Mouse (Mus musculus) adrenal gland, adult 2 months (tissue): ENCODE results near the gene Usp40. TPM values are rescaled to one million over a fixed set of nuclear protein-coding genes. Genes with fewer than 3 reads are reported as not detected.
"Not testable (repeated sequence)": the region's sequence is repeated elsewhere in the genome, so short reads cannot be mapped to it uniquely, and the experiment has no call there.

Source experiments
- DNase-seq: peaks from one replicate; pipeline ENCODE4 v3.0.0; 2021
- long read RNA-seq: library from polyadenylated mRNA; stranded (forward); transcript quantifications from one replicate; pipeline ENCODE4 v2.0.0, GENCODE M21; 2021
- polyA plus RNA-seq: library from polyadenylated mRNA; depleted of rRNA; stranded (reverse); fragments of >200 nt; gene quantifications from 2 replicates; pipeline ENCODE4 v1.2.3, GENCODE M21; 2012; rRNA removed
- total RNA-seq, 2 experiments: library from RNA; stranded (reverse); gene quantifications; 2 replicates each; pipeline ENCODE4 v1.2.3; 2021

Usp40 gene
- total RNA-seq (10 to 100 TPM; 21.5 to 22.6 TPM), polyA plus RNA-seq (4.5 and 5.0 TPM in 2 replicates)
- long read RNA-seq, partial matches to known transcripts = 4 of 8 reads
- long read RNA-seq, other reads (novel, unspliced or antisense) = 2 of 8 reads

DNA sequence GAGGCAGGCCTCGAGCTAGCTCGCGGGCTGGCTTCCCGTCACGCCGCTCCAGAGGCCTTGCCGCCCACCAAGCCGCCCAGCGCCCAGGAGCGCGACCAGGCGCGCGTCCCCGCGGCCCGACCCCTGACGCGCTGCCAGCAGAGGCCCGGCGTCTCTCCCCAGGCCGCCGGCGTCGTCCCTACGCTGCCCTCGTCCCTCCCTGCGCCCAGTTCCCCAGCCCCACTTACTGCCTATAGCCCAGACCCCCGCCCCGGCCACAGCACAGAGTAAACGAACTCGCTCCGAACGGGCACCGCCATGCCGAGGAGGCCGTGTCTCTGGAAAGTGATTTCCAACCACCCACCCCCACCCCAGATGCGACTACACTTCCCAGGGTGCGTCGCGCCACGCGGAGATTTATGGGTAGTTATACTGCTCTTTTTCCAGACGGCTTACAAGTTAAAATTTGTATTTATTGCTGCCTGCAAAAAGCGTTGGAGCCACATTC lies at the start of gene Usp40:
Usp40 (minus strand) TSS at position 341 of the 487 bp plus-strand sequence.
- peak; percentile 88 for DNase-seq

GRCm38 (mm10) chr1:88055088-88055487 lies 46.7 kb upstream of the Usp40 start, which contains the start of gene Ugt1a10:
Gene Ugt1a10 (plus strand): TSS chr1:88055388.
- DNase-seq = no peak

DNA sequence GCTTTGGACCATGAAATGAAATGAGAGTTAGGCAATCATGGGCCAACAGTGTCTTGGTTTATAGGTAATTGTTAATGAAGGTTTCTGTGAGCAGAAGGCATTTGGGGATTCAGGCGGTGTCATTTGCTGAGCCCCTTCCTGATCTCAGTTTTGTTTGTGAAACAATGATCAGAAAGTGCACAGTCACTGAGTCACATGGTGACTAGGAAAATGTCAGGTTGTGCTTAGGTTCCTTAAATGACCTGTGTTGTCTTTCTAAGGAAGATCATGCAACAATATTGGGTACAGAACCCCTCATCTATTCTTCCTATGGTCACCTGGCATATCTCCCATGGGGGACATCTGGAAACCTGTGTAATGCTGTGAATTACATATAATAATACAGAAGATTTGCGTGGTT lies 39.1 kb upstream of the Usp40 start:
- not testable (repeated sequence) for DNase-seq

GRCm38 (mm10) chr1:88044832-88045437 lies 36.6 kb upstream of the Usp40 start:
- not testable (repeated sequence) for DNase-seq

GRCm38 (mm10) chr1:88043044-88043443 lies 34.7 kb upstream of the Usp40 start:
- not testable (repeated sequence) for DNase-seq

DNA sequence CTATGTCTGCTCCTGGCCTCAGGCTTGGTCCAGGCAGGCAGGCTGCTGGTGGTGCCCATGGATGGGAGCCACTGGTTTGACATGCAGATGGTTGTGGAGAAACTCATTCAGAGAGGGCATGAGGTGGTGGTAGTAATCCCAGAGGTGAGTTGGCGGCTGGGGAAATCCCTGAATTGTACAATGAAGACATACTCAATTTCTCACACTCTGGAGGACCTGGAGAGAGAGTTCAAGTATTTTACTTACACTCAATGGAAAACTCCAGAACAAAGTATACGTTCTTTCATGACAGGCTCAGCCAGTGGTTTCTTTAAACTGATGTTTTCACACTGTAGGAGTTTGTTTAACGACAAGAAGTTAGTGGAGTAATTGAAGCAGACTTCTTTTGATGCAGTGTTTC lies 16.9 kb upstream of the Usp40 start:
- DNase-seq = not testable (repeated sequence)

GRCm38 (mm10) chr1:88015371-88015770 lies 7.0 kb upstream of the Usp40 start:
- DNase-seq = no peak

GRCm38 (mm10) chr1:88014671-88015070 lies 6.3 kb upstream of the Usp40 start:
- no peak for DNase-seq

DNA sequence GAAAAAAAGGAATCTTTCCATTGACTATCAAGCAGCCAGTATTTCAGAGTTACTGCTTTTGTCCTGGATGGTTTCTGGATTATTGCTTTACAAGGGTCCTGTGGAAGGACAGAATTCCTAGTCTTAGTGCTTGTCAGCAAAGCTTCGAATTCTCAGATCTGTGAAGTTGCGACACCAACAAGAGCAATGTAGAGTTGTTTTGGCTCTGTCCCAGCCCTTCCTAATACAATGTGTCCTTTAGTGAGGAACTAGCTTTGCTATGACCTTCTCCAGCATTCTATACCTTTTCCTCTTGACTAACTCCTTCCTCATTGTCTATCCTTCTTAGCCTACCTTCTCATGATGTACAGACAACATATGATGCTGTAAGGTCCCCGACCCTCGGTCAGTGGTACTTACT lies 5.8 kb upstream of the Usp40 start:
- no peak for DNase-seq

DNA sequence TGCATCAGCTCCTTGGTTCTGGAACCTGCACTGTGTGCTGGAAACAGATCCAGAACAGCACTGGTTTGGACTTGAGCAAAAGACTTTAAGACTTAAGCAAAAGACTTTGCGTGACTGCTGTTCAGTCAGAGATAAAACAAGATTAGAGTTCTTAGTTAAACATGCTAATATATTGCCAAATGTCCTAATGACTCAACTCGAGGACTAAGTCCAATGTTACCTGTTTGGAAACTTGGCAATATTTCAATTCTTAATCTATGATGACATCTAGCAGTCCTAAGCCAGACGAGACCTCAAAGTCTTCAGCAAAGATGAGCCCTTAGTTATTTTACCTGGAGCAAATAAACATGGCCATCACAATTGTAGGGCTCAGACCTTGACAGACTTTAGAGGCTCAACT lies 5.4 kb upstream of the Usp40 start:
- DNase-seq = no peak

- DNase-seq = no peak
Observed at GRCm38 (mm10) chr1:88009521-88009920, 1.2 kb upstream of the Usp40 start.

DNA sequence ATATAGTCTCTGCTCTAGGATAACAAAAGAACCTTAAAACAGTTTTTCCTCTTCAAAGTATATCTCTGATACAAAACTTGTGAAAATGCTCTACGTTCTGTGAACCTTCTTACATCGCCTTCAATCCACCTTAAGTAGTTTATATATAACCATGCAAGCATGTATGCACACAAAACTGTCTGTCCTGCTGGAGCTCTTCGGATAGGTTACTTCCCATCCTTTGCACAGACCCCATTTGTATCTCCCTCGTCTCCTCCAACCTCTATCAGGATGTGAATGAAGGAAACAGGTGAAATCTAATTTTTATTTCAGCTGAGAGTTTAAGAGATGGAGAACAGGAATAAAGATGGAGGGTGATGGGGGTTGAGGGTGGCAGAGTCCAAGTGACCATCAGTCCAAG lies 384 bp upstream of the Usp40 start:
- DNase-seq = no peak

- DNase-seq = no peak
Observed at GRCm38 (mm10) chr1:88007692-88008210, 600 bp downstream of the Usp40 start.

GRCm38 (mm10) chr1:87992716-87993115 lies 15.6 kb downstream of the Usp40 start:
- DNase-seq = no peak

DNA sequence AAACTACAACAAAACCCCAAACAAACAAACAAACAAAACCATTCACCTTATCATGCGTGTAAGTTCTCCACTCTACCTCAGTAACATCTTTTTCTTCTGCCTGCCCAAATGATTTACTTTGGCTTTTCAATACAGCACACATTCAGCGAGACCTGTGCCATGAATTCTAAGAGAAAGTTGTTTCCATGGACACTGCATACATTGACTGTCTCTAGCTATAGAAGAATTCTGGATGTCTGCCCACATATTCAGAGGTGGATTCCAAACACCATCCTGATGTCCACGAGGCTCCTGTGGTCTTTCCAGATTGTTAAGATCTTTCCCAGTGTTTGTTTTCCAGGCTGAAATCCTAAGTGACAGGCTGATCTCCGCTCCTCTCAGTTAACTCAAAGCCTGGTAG lies 26.1 kb downstream of the Usp40 start:
- DNase-seq = no peak

DNA sequence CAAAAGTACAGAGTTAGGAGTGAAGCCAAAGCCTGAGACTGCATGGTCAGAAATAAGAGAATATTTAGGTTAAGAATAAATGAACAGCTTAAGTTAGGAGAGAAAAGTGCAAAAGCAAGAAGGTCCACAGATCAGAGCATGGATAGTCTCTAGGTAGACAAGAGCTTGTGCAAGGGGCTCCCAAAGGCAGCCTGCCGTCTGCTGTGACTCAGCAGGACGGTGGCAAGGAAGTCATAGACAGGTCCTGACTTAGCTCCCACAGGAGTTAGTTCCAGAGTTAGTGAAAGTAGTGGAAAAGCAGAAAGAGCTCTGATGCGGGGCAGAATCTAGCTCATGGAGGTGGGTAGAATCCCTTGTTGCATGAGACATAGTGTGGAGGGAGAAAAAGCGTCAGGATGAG lies 38.0 kb downstream of the Usp40 start:
- DNase-seq = no peak

- DNase-seq = no peak
Observed at GRCm38 (mm10) chr1:87961459-87962167, 46.7 kb downstream of the Usp40 start.

DNA sequence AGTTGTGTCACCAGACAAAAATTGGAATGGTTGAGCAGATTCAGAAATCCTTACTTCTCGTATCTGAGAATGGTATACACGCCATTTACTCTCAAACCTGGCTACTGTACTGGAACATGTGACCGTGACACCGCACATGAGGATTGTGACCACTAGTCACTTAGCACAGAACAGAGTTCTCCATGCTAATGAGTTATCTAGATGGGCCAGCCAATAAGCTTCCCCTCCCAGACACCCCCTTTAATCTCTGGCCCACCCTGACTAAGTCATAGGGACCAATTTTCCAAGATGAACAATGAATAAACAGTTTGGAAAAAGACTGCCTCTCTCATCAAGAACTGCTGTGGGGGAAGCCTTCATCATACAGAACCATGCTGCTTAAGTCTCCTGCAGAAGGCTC lies 47.6 kb downstream of the Usp40 start:
- no peak for DNase-seq

DNA sequence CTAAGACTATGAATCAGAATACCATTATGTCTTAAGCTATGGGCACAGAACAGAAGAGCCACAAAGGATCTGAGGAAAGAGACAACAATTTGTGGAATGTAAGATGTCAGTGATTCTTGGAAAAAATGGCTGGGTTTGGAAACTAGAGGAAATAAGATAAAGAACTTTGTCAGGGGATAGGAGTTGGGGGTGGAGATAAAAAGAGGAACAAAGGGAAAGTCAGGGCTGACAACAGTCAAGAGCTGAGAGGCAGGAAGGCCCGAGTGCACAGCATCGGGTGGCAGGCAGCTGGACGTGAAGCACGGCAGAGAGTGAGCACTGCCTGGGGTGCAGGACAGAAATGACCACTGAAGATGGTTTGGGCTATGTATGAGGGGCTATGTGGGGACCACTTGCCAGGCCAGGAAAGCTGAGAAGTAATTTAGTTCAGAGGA lies 48.3 kb downstream of the Usp40 start:
- DNase-seq = no peak

- DNase-seq = no peak
Observed at GRCm38 (mm10) chr1:87959532-87959931, 48.8 kb downstream of the Usp40 start.

DNA sequence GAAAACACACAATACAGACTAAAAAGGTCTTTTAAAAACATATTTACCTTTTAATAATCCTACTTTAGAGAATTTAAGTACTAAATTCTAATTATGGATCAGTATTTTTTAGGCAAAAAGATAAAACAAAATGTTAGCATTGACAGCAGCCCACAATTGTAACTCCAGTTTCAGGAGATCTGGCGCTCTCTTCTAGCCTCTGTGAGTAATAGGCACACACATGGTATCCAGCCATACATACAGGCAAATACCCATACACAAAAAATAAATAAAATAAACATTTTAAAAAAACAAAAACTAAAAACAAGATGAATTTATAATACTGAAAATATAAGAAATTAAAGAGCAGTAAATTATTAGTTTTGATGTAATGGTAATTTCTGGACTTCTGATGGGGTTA lies 49.4 kb downstream of the Usp40 start:
- no peak for DNase-seq

DNA sequence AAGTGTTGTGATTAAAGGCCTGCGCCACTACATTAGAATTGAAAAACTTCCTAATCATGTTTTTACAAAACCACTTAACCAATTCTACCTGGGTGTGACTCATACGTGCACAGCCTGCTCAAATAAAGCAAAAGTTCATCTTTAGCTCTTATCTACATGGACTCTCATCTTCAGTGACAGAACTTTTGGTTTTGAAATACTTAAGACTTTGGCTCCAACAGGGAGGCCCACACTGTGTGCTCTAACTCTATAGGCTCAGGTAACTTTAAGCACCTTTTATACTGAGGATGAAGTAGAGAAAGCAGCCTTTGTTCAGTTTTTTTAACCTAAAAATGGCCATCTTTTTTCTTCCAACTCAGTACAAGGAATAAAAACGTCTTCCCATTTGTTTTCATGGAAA lies 55.3 kb downstream of the Usp40 start:
- DNase-seq = no peak

GRCm38 (mm10) chr1:87951641-87952040 lies 56.7 kb downstream of the Usp40 start:
- DNase-seq = no peak
